Mouse (Mus musculus) hindbrain, embryonic 12.5 days (tissue): Measurements from ENCODE around the gene Lonp1. TPM values are rescaled to one million over a fixed set of nuclear protein-coding genes. Genes with fewer than 3 reads are reported as not detected.
"Not testable (repeated sequence)": the region's sequence is repeated elsewhere in the genome, so short reads cannot be mapped to it uniquely, and the experiment has no call there.

Experiments used
- ATAC-seq: fragments of 200-750 bp; cut with Nextera tagmentation; 2 replicates; pipeline ENCODE4 v1.8.0; 2017; ENCODE audit warnings: moderate TSS enrichment; ENCODE audit not compliant: low FRiP score
- H3K27ac ChIP-seq: fragments of 300-500 bp; sonication (generic); 2 replicates; pipeline ENCODE4 v1.5.1; 2016; ENCODE audit warnings: mild to moderate bottlenecking
- H3K27me3 ChIP-seq: fragments of 300-500 bp; sonication (generic); 2 replicates; pipeline ENCODE4 v1.6.1; 2016; ENCODE audit warnings: mild to moderate bottlenecking
- H3K36me3 ChIP-seq: fragments of 300-500 bp; sonication (generic); 2 replicates; pipeline ENCODE4 v1.6.1; 2016; ENCODE audit warnings: mild to moderate bottlenecking
- H3K4me1 ChIP-seq: fragments of 300-500 bp; sonication (generic); 2 replicates; pipeline ENCODE4 v1.6.1; 2016
- H3K4me2 ChIP-seq: fragments of 300-500 bp; sonication (generic); replicated peaks from 2 replicates; pipeline ENCODE4 v1.6.1; 2016; ENCODE audit warnings: mild to moderate bottlenecking
- H3K4me3 ChIP-seq: fragments of 300-500 bp; sonication (generic); 2 replicates; pipeline ENCODE4 v1.5.1; 2016; ENCODE audit warnings: mild to moderate bottlenecking
- H3K9ac ChIP-seq: fragments of 300-500 bp; sonication (generic); 2 replicates; pipeline ENCODE4 v1.6.1; 2016; ENCODE audit warnings: mild to moderate bottlenecking, moderate library complexity
- H3K9me3 ChIP-seq: fragments of 300-500 bp; sonication (generic); replicated peaks from 2 replicates; pipeline ENCODE4 v1.6.1; 2016; ENCODE audit warnings: mild to moderate bottlenecking
- WGBS: fragments of 180-500 bp; shearing (Covaris S2); methylation state at CpG from one replicate; pipeline ENCODE4 v1.1.7; 2016; 5-methylcytosine and 5-hydroxymethylcytosine counted together
- polyA plus RNA-seq: library from polyadenylated mRNA; unstranded; fragments of >200 nt; fragmentation: Nextera tagmentation; extraction: Ambion mirVana; gene quantifications from 2 replicates; pipeline ENCODE4 v1.2.1, GENCODE M21; 2016

The Lonp1 gene
- polyA plus RNA-seq, 1 experiment from 2014 or later: 55.5 TPM

DNA sequence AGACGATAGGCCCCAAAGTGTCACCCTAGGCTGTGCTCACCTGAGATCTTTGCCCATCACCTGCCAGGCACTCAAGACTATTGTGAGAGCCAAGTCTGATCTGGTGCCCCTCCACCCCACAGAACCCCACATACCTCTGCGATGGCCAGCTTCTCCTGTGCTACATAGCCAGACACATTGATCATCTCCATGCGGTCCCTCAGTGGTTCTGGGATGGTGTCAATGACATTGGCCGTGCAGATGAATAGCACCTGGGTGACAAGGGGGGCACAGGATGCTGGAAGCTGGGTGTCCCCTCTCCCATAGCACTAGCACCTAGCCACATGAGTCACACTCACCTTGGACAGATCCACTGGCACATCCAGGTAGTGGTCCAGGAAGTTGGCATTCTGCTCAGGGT is 10.9 kb downstream of the Lonp1 start:
- Histone ChIP-seq H3K4me1 (peaks cover 23% of the 10 kb centered on the region), H3K4me2 (no peak overlapping the region), H3K27ac (no peak overlapping the region), H3K36me3 (peaks cover 65% of the 10 kb centered on the region), H3K27me3 (no peaks in the 10 kb centered on the region), H3K9me3 (no peaks in the 10 kb centered on the region), H3K4me3 (0 out of 2 replicates have a peak overlapping the region, but pooled peaks have one; percentile 71), H3K9ac (no peak overlapping the region)
- ATAC-seq: no peak
- WGBS: 94% methylated on average over 4 of the region's 4 CpGs

DNA sequence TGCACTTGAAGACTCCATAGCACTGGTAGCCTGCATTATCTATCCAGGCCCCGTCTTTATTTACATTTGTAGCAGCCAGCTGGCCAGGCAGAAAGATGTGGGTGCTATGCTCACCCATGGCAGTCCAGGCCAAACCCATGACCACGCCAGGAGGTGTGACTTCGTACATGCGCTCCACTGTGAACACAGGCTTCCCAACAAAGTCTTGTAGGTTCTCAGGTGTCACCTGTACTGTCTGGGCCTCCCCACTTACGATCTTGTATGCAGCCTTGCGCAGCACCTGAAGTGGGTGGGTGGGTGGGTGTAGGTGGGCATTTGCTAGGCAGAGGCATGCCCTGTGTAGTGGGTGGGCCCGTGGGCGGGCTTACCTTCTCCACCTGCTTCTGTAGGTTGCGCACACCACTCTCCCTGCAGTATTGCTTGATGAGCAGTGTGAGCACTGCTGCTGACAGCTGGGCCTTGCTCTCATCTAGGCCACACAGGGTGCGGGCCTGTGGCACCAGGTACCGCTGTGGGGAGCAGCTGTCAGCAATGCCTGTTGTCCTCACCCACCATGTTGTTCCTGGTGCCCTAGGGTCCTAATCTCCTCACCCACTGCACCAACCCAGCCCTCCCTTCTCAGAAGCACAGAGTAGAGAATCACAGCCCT is 11.4 kb downstream of the Lonp1 start:
- H3K4me2 ChIP-seq: peak overlapping the region; percentile 84
- WGBS: 92% methylated on average over 11 of the region's 11 CpGs
- H3K4me3 ChIP-seq: peak overlapping the region; percentile 71; the same call in 1 of the 2 replicates
- H3K4me1 ChIP-seq: peaks cover 27% of the 10 kb centered on the region
- H3K9me3 ChIP-seq: no peaks in the 10 kb centered on the region
- H3K36me3 ChIP-seq: peaks cover 59% of the 10 kb centered on the region
- ATAC-seq: no peak
- no peak overlapping the region for H3K27ac ChIP-seq
- no peaks in the 10 kb centered on the region for H3K27me3 ChIP-seq
- peak overlapping the region; percentile 90 for H3K9ac ChIP-seq

DNA sequence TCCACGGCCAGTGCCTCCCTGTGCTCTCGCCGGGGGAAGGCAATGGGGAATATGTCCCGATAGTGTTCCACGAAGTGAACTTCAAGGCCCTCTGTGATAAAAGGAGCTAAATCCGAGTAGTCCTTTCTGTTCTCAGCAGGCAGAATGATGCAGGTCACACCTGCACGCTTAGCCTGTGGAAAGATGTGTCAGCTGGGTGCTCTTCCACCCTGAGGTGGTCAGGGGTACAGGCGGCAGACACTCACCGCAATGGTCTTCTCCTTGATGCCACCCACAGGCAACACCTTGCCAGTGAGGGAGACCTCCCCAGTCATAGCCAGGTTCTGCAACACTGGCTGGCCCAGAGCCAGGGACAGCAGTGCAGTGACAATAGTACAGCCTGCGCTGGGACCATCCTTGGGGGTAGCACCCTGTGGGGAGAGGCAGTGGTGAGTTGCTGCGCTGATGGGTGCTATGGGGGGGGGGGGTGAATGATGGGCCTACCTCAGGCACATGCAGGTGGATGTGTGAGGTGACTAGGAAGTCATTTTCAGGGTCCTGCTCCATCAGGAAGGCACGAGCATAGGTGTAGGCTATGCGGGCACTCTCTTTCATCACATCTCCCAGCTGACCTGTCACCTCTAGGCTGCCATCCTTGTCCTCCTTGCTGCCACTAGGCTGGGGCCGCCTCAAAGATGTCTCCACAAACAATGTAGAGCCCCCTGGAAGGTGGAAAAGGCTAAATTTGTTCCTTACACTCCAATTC is 12.1 kb downstream of the Lonp1 start:
- no peak for ATAC-seq

DNA sequence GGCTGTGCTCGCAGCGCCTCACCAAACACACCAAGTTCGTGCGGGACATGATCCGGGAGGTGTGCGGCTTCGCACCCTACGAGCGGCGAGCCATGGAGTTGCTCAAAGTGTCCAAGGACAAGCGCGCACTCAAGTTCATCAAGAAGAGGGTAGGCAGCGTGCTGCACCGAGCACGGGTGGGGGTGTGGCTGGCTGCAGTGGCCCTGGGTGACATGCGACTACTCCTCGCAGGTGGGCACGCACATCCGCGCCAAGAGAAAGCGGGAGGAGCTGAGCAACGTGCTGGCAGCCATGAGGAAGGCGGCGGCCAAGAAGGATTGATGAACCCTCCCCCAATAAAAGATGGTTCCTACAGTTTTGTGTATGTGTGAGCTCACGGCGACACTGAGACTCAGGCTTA is 12.8 kb downstream of the Lonp1 start:
- H3K9ac ChIP-seq: peak overlapping the region; percentile 90
- H3K4me2 ChIP-seq: peak overlapping the region; percentile 84
- H3K36me3 ChIP-seq: peaks cover 46% of the 10 kb centered on the region
- WGBS: under 1% methylated on average over 26 of the region's 26 CpGs
- H3K27ac ChIP-seq: peak overlapping the region; percentile 91
- H3K4me1 ChIP-seq: peaks cover 33% of the 10 kb centered on the region
- peak overlapping the region; percentile 71 for H3K4me3 ChIP-seq
- not testable (repeated sequence) for ATAC-seq, H3K27me3 ChIP-seq, H3K9me3 ChIP-seq

More for the DNA sequence above, 12.1 kb downstream of the Lonp1 start:
- H3K4me1 ChIP-seq: peaks cover 29% of the 10 kb centered on the region
- H3K4me3 ChIP-seq: peak overlapping the region; percentile 71
- WGBS: 31% methylated on average over 14 of the region's 14 CpGs
- peak overlapping the region; percentile 84 for H3K4me2 ChIP-seq
- H3K9ac ChIP-seq: peak overlapping the region; percentile 90
- H3K36me3 ChIP-seq: peaks cover 52% of the 10 kb centered on the region
- H3K27me3 ChIP-seq: no peaks in the 10 kb centered on the region
- H3K9me3 ChIP-seq: no peaks in the 10 kb centered on the region
- H3K27ac ChIP-seq: no peak overlapping the region

GRCm38 (mm10) chr17:56613236-56613844 is 13.3 kb downstream of the Lonp1 start, which contains the start of gene Rpl36:
Gene Rpl36 (plus strand): TSS chr17:56613416.
- Histone ChIP-seq H3K4me3 (peak within 1 kb of the TSS; percentile 71), H3K36me3 (peaks cover 40% of the 10 kb centered on the region), H3K27ac (peak within 1 kb of the TSS; percentile 91), H3K4me2 (peak within 1 kb of the TSS; percentile 84), H3K27me3 (no peaks in the 10 kb centered on the region), H3K4me1 (peaks cover 38% of the 10 kb centered on the region), H3K9ac (peak within 1 kb of the TSS; percentile 90), H3K9me3 (no peaks in the 10 kb centered on the region)
- peak; percentile 51 for ATAC-seq
- under 1% methylated on average over 52 of the region's 52 CpGs for WGBS

DNA sequence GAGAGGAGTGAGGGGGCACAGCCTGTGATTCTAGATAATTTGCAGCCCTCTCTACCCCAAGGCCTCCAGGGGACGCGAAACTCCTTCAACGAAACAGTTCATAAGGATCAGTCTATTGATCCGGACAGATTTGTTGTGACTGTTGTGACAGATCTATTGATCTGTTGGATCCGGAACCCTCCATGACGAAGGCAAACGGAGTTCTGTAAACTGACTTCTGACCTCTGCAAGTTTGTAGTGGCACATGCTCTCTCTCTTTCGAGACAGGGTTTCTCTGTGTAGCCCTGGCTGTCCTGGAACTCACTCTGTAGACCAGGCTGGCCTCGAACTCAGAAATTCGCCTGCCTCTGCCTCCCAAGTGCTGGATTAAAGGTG is 14.1 kb downstream of the Lonp1 start:
- H3K27me3 ChIP-seq, H3K27ac ChIP-seq, ATAC-seq, H3K4me2 ChIP-seq, H3K4me3 ChIP-seq, H3K9ac ChIP-seq, H3K9me3 ChIP-seq: not testable (repeated sequence)
- peaks cover 46% of the 10 kb centered on the region for H3K4me1 ChIP-seq
- WGBS: 75% methylated on average over 10 of the region's 10 CpGs
- H3K36me3 ChIP-seq: peaks cover 34% of the 10 kb centered on the region

DNA sequence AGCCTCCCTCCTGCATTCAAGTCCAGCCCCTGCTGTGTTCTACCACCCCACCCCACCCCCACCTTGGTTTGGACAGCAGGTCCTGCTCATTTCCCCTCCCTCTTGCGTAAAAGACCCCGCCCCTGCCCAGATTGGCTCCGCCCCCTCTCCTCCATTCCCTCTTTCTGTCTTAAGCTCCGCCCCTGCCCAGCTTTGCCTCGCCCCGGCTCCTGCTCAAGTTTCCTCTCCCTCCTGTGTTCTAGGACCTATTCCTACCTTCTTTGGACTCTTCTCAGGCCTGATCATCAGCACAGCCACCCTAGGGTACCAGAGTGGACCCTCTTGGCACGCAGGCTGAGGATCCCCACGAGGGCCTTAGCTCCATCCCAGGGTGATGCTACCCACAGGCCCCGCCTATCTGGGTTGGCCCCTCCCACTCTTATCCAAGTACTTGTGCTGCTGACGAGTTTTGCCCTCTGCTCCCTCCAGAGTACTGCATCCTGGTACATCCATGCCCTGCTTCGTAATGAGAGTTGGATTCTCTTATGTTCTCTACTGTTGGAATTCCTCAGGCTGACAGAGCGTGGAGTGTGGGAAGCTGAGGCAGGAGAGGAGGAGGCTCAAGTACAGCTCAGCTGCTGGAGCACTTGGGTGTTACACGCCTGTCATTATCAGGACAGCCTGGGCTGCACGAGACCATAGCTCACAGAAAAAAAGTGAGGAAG is 14.7 kb downstream of the Lonp1 start:
- Histone ChIP-seq H3K27ac (no peak overlapping the region), H3K4me3 (no peak overlapping the region), H3K36me3 (peaks cover 33% of the 10 kb centered on the region), H3K9ac (no peak overlapping the region), H3K4me2 (no peak overlapping the region), H3K9me3 (no peaks in the 10 kb centered on the region), H3K27me3 (no peaks in the 10 kb centered on the region), H3K4me1 (peaks cover 47% of the 10 kb centered on the region)
- no peak for ATAC-seq
- WGBS: 14% methylated on average over 14 of the region's 14 CpGs

DNA sequence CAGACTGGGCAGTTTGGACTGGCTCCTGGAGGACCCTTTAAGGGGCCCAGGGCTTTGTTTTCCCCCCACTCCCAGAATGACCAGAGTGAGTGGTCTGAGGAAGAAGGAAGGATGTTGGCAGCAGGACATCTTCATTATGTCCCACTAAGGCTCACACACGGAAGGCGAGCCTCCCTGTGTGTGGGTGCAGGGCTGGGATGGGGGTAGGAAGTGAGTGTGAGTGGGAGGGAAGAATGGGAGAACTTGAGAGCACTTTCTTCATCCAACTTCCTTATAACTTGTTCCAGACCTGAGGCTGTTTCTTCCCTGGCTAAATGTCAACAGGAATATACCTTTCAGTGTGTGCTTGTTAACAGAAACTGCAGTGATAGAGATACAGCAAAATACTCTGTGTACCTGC is 15.4 kb downstream of the Lonp1 start:
- Histone ChIP-seq H3K9ac (no peak overlapping the region), H3K36me3 (peaks cover 33% of the 10 kb centered on the region), H3K4me2 (no peak overlapping the region), H3K4me1 (peaks cover 45% of the 10 kb centered on the region), H3K4me3 (no peak overlapping the region), H3K9me3 (no peaks in the 10 kb centered on the region), H3K27me3 (no peaks in the 10 kb centered on the region), H3K27ac (no peak overlapping the region)
- WGBS: 72% methylated on average over 2 of the region's 2 CpGs
- ATAC-seq: no peak

DNA sequence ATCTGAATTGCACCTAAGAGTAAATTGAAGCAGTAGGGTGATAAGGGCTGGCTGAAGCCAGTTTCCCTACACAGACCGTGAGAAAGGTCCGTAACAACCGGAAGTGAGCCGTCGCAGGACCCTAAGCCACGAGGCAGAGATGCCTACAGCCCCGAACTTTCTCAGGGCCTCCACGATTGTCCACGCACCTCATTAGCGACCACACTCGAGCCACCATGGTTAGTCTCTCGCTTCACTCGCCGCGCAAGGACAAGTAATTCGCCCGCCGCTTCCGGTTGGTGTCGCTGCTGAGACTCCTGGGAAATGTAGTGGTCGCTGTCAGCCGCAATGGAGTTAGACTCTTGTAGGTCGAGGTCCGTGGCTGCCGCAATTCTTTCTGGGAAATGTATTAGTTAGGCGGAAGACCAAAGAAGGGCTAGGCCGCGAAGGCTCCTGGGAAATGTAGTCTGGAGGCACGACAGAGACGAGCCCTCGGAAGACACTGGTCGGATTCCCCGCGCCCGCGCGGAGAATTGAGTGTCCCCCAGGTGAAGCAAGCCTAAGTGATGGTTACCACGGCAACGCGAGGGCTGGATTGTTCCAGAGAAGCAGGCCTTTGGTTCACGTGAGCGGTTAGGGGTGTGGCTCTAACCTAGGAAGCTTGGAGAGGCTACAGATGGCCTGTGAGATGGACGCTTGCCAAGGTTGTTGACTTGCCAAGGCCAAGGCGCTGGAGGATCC is 17.1 kb downstream of the Lonp1 start, which contains the start of gene 2410015M20Rik:
2410015M20Rik (minus strand) TSS at position 320 of the 720 bp plus-strand sequence.
- Histone ChIP-seq H3K9me3 (no peaks in the 10 kb centered on the region), H3K27me3 (no peaks in the 10 kb centered on the region), H3K27ac (peak within 1 kb of the TSS; percentile 76), H3K9ac (peak within 1 kb of the TSS; percentile 76), H3K36me3 (peaks cover 33% of the 10 kb centered on the region), H3K4me1 (peaks cover 36% of the 10 kb centered on the region), H3K4me2 (peak within 1 kb of the TSS; percentile 75), H3K4me3 (peak within 1 kb of the TSS; percentile 65)
- WGBS: under 1% methylated on average over 44 of the region's 44 CpGs
- peak; percentile 91 for ATAC-seq

DNA sequence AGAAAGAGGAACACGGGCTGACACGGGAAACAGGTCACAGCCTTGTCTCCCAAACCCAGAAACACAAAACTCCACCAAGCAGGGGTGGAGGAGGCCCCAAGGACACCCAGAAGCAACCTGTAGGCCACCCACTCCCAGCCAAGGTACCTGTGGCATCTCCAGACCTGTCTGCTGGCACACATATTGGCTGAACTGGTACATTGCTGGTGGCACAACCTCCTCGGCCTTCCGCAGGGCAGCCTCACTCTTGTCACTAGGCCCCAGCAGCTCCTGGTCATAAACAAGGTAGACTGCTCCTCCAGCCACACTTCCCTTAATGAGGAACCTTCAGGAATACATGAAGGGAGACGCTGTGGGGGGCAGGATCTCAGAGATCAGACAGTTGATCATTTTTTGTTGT is 18.0 kb downstream of the Lonp1 start:
- 70% methylated on average over 5 of the region's 5 CpGs for WGBS
- Histone ChIP-seq H3K4me1 (peaks cover 30% of the 10 kb centered on the region), H3K4me3 (peak overlapping the region; percentile 65), H3K36me3 (peaks cover 39% of the 10 kb centered on the region), H3K27ac (peak overlapping the region; percentile 76; the same call in 1 of the 2 replicates), H3K4me2 (peak overlapping the region; percentile 75), H3K9me3 (no peaks in the 10 kb centered on the region), H3K9ac (peak overlapping the region; percentile 76), H3K27me3 (no peaks in the 10 kb centered on the region)
- no peak for ATAC-seq

DNA sequence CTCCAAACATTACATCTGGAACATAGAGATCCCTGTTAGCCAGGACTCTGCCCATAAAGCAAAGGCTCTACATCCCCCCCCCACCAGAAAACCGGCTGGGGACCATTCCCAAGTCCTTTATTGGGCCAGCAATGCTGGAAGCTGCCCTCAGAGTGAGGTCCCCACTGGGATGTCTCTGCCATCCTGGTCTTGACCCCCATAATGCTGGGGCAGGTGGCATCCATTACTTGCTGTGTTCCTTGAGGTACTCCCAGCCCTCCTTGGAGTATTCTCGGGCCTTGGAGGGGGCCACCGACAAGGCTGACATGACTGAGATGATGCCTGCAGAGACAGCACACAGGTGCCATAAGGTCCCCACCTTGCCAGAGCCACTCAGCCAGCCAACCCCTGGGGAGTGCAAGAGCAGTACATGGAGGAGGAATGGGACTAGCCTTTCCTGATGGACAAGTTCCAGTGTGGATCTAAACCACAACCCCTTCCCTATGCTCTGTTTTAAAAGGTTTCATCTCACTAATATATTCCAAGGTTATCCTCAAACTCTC is 19.1 kb downstream of the Lonp1 start:
- 74% methylated on average over 3 of the region's 3 CpGs for WGBS

More for the DNA sequence above, 19.1 kb downstream of the Lonp1 start:
- Histone ChIP-seq H3K27me3 (no peaks in the 10 kb centered on the region), H3K4me1 (peaks cover 30% of the 10 kb centered on the region), H3K9me3 (no peaks in the 10 kb centered on the region), H3K9ac (no peak overlapping the region), H3K36me3 (peaks cover 50% of the 10 kb centered on the region), H3K4me3 (no peak overlapping the region), H3K27ac (no peak overlapping the region), H3K4me2 (no peak overlapping the region)
- ATAC-seq: no peak
